Mouse (Mus musculus) neural tube, embryonic 10.5 days (tissue): ENCODE results near the gene Apoc3.

ENCODE experiments used
- DNase-seq: peaks from one replicate; pipeline ENCODE4 v3.0.0-alpha.2; 2017; ENCODE audit warnings: low spot score; ENCODE audit errors: extremely low spot score

The Apoc3 gene

GRCm38 (mm10) chr9:46235596-46235648 is at the start of gene Apoc3:
Gene Apoc3, minus strand, starts transcription at chr9:46235636.
- DNase-seq, result no peak

- peak; percentile 90 for DNase-seq
These were observed 47.4 kb upstream of the Apoc3 start, which contains the start of gene Bud13 for GRCm38 (mm10) chr9:46282631-46283436. Gene Bud13, plus strand, starts transcription at chr9:46283008.

GRCm38 (mm10) chr9:46274494-46274893 is 39.1 kb upstream of the Apoc3 start:
- DNase-seq, result no peak

GRCm38 (mm10) chr9:46272677-46273454 is 37.4 kb upstream of the Apoc3 start, which contains the start of gene Zpr1:
Gene Zpr1, plus strand, starts transcription at chr9:46273064.
- DNase-seq, result peak; percentile 89

DNA sequence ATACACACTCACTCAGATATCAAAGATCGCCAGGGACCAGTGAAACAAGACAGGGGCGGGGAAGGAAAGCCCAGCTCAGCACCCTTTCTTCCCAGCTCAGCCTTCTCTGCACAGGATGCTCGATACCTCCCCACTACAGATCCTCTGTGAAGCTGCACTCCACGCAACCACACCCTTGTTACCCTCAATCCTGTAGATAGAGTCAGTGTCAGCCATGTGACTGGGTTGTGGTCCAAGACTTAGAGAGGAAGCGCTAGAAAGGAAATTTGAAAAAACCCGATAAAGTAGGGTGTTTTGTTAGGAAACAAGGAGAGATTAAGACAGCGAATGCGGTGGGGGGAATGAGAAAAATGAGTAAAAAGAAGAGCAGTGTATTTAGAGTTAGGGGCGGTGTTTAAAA is 36.6 kb upstream of the Apoc3 start:
- DNase-seq, result no peak

DNA sequence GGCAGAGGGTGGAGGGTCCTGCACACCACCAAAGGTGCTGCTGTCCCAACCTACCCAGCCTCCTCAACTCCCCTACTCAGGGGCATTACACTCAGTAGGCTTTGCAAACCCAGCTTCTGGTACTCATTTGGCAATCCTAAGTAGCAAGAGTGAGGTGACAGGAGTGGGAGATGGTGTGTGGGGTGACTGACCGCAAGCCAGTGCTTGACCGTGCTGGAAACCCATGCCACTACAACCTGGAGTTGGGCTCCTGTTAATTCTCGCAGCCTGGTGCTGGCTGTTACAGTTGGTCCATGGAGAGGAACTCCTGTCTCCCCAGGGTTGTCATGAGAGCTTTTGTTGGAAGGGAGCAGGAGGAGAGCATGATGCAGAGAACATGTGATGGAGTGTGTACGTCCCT is 35.3 kb upstream of the Apoc3 start:
- DNase-seq, result no peak

DNA sequence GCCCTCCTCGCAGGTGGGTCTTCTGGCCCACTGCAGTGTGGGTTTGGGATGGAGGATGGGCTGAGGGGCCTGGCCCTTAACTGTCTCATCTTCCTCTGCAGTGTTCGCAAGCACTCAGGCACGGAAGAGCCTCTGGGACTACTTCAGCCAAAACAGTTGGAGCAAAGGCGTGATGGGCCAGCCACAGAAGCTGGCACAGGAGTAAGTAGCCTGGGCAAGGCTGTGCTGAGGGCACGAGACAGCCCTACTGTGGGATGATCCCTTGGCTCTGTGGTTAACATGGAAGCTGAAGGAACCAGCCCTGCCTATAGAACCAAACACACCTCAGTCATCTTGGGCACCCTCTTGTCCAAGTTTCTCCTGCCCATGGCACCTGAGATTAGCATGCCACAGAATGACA is 33.7 kb upstream of the Apoc3 start:
- no peak for DNase-seq

DNA sequence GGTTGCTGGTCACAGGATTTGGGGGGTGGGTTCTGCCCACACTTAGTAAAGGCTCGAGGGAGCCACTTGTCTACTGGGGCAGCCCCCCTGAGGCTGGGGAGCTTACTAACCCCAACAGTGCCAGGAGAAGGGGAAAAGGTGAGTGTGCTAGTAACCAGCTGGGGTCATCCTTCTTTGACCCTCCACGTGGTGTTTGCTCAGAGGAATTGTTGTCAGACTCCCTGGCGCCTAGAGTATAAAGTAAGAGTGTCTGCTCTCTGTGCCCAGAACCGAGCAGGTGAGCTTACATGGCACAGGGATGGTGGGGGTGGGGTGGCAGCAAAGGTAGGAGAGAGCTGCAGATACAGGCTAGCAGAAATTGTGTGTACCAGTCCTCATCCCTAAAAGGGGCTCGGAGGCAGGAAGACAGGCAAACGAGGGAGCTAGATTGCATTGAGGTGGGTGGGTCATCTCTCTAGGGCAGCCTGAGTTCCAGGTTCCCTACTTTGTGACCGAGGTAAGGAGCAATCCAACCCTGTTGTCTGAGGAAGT is 33.0 kb upstream of the Apoc3 start, which contains the start of gene Apoa5:
Gene Apoa5 (plus strand): TSS at position 291 of the 531 bp plus-strand sequence.
- no peak for DNase-seq

GRCm38 (mm10) chr9:46261131-46261530 is 25.7 kb upstream of the Apoc3 start:
- DNase-seq, result no peak

DNA sequence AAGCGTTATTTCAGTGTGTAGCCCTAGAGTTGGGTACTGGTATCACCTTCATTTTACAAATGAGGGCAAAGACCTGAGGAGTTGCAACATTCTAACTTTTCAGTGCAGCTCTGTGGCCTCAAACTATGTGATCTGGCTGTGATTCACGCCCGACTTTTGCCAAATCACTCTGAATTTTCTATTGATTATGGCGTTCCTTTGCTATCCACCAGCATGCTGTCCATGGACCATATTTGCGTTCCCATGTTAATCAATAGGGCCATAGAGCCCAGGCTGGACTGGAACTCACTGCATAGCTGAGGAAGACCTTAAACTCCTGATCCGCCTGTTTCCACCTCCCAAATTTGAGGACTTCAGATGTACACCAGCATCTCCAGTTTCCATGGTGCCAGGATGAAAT is 23.7 kb upstream of the Apoc3 start:
- no peak for DNase-seq

GRCm38 (mm10) chr9:46257546-46257945 is 22.1 kb upstream of the Apoc3 start:
- no peak for DNase-seq

- no peak for DNase-seq
These were observed 21.4 kb upstream of the Apoc3 start for GRCm38 (mm10) chr9:46256658-46257385.

DNA sequence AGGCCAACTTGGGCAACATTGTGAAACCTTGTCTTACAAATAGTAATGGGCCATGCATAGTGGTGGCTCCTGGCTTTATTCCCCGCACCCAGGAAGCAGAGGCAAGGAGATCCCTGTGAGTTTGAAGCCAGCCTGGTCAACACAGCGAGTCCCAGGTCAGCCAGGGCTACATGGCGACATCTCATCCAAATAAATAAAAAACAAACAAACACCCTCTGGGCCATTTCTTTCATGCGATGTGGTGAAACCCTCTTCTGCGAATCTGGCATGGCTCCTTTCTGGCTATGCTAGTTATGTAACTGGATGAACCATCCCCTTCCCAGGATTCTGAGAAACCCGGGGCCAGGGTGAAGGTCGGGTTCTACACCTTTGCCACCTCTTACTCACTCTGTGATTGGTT is 20.7 kb upstream of the Apoc3 start:
- DNase-seq, result no peak

- peak; percentile 60 for DNase-seq
These were observed 11.4 kb upstream of the Apoc3 start for GRCm38 (mm10) chr9:46246752-46247324.

GRCm38 (mm10) chr9:46243584-46243983 is 8.1 kb upstream of the Apoc3 start:
- no peak for DNase-seq

GRCm38 (mm10) chr9:46243122-46243521 is 7.7 kb upstream of the Apoc3 start:
- no peak for DNase-seq

DNA sequence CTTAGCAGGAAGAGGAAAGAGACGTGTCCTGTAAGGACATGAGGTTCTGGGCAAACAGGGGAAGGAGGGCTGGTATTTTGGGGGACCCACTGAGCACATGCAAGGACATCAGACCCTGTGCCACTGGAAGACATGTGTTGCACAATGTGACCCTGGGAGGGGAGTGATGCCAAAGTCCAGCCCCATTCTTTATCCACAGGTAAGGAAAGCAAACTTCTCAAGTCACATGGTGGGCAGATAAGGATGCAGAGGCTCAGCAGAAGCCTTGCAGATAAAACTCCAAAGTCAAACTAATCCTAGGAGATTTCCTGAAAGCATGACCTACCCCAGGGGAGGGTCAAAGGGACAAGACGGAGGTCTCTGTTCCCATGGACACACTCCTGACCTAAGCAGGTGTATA is 6.4 kb upstream of the Apoc3 start:
- DNase-seq, result no peak

DNA sequence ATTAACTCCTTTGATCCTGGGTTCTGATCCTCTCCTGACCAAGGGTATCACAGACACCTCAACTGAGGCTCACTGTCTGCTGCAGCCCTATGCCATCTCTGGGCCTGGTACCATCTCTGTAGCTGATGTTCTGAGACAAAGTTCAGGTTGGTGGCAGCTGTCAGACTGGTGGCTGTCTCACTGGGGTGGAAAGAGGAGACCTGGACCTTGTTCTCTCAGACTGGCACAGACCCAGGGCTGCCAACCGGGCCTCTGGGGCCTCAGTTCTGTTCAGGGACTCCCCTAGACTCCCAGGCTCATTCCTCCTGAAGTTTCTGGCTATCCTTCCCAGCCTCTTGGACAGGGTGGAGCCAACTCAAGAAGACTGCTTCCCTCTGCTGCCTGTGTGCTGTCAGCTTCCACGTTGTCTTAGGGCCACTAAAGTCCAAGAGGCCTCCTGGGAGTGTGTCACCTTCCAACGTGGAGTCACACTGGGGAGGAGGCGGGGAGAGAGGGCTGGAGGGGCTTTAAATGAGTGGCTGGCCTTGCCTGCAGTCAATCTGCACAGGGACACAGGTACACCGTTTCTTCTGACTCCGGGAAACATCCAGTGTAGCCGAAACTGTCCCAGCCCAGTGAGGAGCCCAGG is 5.2 kb upstream of the Apoc3 start, which contains the start of gene Apoa4:
Gene Apoa4 (plus strand): TSS at position 171 of the 628 bp plus-strand sequence.
- DNase-seq, result no peak

DNA sequence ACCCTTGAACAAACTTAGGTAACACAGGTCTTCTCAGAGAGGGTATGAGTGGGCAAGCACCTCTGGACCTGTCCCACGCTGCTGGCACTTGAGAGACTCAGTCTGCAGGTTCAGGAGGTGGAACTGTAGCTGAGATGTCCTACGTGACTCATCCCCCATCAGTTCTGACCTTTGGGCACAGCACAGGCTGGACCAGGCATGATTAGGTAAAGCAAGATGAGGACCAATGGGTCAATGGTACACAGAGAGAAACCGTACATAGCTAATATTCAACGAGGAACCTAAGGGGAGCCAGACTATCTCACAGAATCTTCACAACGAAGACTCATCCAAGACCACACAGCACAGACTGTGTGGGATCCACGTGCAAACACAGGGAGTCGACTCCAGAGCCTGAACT is 3.4 kb upstream of the Apoc3 start:
- no peak for DNase-seq

DNA sequence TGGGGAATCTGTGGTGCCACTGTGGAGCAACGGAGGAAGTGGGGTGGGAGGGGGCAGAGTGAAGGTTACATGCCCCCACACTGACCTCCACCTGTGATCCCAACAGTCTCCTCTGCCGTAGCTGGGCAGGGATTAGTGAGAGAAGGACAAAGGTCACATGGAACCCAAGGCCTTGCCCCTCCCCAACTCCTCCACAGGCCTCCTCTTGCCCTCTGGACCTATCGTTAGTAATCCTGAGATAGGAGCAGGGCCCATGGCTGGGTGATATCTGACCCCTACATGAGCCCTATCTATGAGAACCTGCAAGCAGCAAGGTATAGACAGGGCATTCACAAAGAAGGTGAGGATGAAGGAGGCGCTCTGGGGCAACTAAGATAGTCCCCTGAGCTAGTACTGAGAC is 213 bp upstream of the Apoc3 start:
- DNase-seq, result no peak

DNA sequence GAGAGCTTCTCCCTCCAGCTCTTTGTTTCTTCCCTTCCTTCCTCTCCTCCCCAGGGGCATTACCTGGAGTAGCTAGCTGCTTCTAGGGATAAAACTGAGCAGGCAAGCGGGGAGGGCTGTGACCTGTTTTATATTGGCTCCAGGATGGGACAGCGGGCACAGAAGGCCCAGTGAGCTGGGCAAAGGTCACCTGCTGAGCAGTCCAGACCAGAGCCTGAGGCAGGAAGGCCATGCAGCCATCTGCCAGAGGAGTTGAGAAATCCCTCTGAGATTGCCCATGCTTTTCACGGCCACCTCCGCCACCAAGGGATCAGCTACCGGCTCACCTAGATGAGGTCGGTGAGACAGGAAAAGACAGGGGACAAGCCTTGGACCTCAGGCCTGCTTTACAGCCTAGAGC is 240 bp downstream of the Apoc3 start:
- no peak for DNase-seq
